Mouse (Mus musculus) liver, adult (tissue): ENCODE data around the gene Muc5ac.

Experiments
- GATA4 ChIP-seq: IDR thresholded peaks from 2 replicates; pipeline ENCODE4 v1.6.1; 2014; ENCODE audit warnings: mild to moderate bottlenecking, low read length; ENCODE audit not compliant: insufficient replicate concordance

The Muc5ac gene

GRCm38 (mm10) chr7:141788677-141789452 lies at the start of gene Muc5ac:
Gene Muc5ac (plus strand): TSS chr7:141788972.
- TF ChIP-seq GATA4, result no peak

DNA sequence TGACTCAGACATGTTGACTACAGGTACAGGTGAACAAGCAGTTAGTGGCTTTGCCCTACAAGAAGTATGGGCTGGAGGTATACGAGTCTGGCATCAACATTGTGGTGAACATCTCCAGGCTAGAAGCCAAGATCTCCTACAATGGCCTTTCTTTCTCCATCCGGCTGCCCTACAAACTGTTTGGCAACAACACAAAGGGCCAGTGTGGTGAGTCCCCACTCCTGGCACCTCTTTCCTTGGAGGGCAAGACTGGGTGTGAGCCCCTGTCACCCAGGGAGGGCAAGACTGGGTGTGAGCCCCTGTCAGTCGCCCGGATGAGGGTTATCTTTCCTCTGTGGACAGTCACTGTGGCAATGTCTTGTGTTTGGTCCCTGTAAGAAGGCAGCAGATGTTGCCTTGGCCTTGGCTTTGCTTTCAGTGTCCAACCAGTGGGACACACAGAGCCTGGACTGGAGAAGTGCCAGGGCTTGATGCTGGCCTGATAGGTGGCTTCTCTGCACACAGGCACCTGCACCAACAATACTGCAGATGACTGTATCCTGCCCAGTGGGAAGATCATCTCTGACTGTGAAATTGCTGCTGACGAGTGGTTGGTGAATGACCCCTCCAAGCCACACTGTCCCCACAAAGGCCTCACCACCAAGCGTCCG lies 41.2 kb upstream of the Muc5ac start:
- TF ChIP-seq GATA4, result no peak

DNA sequence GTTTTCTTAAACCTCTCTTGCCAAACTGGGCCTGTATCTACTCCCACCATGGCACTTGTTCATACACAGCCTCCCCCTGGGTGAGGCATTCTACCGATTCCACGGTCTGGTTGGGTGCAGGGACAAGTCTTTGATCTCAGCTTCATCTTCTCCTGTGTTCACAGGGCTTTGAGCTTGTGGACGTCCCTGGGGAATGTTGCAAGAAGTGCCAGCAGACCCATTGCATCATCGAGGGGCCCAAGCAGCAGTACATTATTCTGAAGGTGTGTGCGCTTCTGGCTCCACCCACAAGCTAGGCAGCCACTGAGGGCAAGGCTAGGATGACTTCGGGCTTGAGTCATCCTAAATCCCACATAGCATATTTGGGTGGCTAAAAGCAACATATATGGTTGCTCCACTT lies 36.3 kb upstream of the Muc5ac start:
- TF ChIP-seq GATA4, result no peak

DNA sequence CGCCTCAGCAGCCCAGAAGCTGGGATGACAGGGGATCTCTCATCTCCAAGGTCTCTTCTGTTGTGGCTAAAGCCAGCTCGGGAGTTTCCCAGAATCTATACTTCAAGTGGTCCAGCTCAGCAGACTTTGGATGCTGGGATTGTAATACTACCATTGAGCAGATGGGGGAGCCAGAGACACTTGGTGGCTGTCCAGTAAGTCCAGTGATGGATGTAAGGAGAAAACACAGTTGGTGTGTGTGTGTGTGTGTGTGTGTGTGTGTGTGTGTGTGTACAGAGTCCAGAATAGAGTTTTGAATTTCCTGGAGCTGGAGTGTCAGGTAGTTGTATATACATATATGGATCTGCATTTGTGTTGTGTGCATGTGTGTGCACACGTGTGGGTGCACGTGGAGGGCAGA lies 32.9 kb upstream of the Muc5ac start:
- no peak for TF ChIP-seq GATA4

DNA sequence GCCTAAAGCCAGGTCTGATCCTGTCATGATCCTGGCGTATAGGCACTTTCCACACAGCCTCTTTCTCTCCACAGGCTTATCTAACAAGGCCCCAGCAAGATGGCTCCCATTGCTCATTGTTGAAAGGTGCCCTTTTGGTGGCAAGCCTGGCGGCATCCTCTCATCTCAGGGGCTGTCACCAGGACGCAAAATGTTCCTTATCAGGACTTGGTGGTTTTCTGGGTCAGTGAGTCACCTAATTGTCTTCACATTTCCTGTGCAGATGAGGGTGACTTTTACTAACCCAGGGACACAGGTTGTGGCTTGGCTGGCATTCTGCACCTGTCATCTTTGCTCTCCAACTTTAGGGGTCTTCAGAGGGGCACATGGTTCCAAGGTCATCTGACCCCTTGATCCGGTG lies 30.5 kb upstream of the Muc5ac start:
- no peak for TF ChIP-seq GATA4

- TF ChIP-seq GATA4, result no peak
These were observed 18.3 kb upstream of the Muc5ac start for GRCm38 (mm10) chr7:141770521-141770920.

DNA sequence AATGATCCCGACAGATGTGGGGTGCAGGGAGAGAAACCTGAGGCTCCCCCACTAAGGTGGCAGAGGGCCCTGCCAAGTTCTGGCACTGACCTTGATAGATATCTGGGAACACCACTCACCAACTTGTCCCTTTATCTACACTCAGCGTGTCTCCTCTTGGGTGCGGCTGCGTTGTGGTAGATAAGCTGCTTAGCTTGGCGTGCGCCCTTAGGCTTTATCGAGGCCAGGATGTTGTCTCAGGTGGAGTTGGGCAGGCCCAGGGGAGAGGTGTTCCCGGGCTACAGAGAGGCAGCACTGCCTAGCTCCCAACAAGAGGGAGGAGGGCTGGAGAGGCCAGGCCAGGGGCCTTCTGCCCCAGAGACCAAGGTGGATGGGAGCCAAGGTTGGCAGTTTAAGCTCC lies 17.8 kb upstream of the Muc5ac start:
- TF ChIP-seq GATA4, result no peak

DNA sequence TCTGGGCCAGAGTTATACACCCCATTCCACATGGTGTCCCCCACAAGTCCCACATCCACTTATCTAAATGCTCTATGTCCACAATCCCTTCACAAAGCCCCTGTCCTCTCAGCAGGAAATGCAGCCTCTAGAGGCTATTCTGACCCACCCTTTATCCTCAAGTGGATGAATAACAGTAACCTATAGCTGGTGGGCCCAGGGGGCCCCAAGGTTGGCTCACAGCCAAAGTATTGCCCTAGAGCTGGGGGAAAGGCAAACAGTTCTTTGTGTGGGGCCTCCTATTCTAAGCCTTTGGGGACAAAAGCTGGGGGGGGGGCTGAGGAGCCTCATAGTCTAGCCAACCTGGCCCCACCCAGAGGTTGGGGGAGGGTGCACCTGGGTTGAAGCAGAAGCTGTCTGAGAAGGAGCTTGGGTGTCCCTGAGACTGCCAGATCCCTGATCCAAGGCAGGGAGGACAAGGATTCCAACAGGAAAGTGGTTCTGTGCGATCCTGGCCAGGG lies 16.7 kb upstream of the Muc5ac start:
- no peak for TF ChIP-seq GATA4

GRCm38 (mm10) chr7:141774855-141775254 lies 13.9 kb upstream of the Muc5ac start:
- no peak for TF ChIP-seq GATA4

- TF ChIP-seq GATA4, result no peak
These were observed 12.6 kb upstream of the Muc5ac start for GRCm38 (mm10) chr7:141776199-141776598.

- no peak for TF ChIP-seq GATA4
These were observed 5.5 kb downstream of the Muc5ac start for GRCm38 (mm10) chr7:141794251-141794650.

GRCm38 (mm10) chr7:141803206-141803605 lies 14.4 kb downstream of the Muc5ac start:
- no peak for TF ChIP-seq GATA4

- no peak for TF ChIP-seq GATA4
These were observed 16.6 kb downstream of the Muc5ac start for GRCm38 (mm10) chr7:141805384-141805783.

DNA sequence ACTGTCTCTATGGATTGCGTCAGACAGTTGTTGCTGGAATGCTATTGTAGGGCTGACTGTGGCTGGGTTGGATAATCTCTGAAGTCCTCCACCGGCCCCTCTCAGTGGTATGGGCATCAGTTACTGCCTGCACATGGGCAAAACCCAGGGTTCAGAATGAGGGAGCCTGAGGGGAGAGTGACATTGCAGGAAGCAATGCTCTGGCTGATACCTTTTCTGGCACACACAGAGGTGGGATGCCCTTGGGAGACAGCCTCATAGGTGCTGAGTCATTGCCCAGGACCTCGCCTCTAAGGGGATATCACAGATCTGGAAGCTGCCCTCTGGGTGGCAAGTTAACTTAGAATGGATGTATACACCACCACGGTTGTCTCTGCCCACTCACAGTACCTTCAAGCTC lies 24.5 kb downstream of the Muc5ac start:
- TF ChIP-seq GATA4, result no peak

GRCm38 (mm10) chr7:141815361-141815760 lies 26.6 kb downstream of the Muc5ac start:
- TF ChIP-seq GATA4, result no peak

GRCm38 (mm10) chr7:141817355-141818075 lies 28.7 kb downstream of the Muc5ac start:
- TF ChIP-seq GATA4, result no peak

DNA sequence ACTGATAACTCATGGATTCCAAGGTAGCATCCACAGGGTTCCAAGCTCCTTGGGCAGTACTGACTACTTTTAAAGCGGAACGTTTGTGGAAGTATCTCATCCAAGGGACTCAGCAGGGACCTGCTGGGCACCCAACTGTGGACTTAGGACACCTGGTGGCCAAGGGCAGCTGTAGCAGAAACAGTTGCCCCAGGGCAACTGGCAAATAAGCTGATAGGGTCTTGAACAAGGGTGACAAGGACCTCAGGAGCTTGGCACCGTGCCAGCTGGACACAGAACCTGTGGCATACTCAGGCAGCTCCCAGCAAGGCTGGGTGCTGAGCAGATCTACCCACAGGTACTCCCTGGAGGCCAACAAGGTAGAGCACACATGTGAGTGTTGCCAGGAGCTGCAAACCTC lies 29.5 kb downstream of the Muc5ac start:
- TF ChIP-seq GATA4, result no peak
